Mouse (Mus musculus) heart, embryonic 14.5 days (tissue): Measurements from ENCODE around the gene Rftn1. TPM values are rescaled to one million over a fixed set of nuclear protein-coding genes. Genes with fewer than 3 reads are reported as not detected.

ENCODE experiments used
- ATAC-seq: fragments of 200-750 bp; cut with Nextera tagmentation; 2 replicates; pipeline ENCODE4 v1.8.0; 2017; ENCODE audit warnings: low read depth, moderate TSS enrichment; ENCODE audit not compliant: insufficient number of reproducible peaks, insufficient read depth, low FRiP score
- H3K27ac ChIP-seq, 2 experiments: fragments of 200-500 bp in 1 of 2; fragments of 300-500 bp in 1 of 2; sonication (generic) in 1 of 2; replicated peaks in 1 of 2; 2 replicates each; pipeline ENCODE4 v1.5.1; 2012 to 2014; ENCODE audit warnings: low read depth in 2 of 2, low read length in 2 of 2, control low read depth in 1 of 2, mild to moderate bottlenecking in 1 of 2, mixed read lengths in 1 of 2; ENCODE audit not compliant: control insufficient read depth in 1 of 2, insufficient read depth in 1 of 2
- H3K27me3 ChIP-seq: fragments of 300-500 bp; sonication (generic); 2 replicates; pipeline ENCODE4 v1.6.1; 2014; ENCODE audit warnings: mild to moderate bottlenecking, low read length, control low read depth; ENCODE audit not compliant: control insufficient read depth, insufficient read depth
- H3K36me3 ChIP-seq: fragments of 300-500 bp; sonication (generic); 2 replicates; pipeline ENCODE4 v1.6.1; 2014; ENCODE audit warnings: mild to moderate bottlenecking, control low read depth, low read length, mixed read lengths; ENCODE audit not compliant: control insufficient read depth, insufficient read depth
- H3K4me1 ChIP-seq, 2 experiments: fragments of 200-500 bp in 1 of 2; fragments of 300-500 bp in 1 of 2; sonication (generic) in 1 of 2; 2 replicates each; pipeline ENCODE4 v1.6.1; 2012 to 2014; ENCODE audit warnings: low read length in 2 of 2, control low read depth in 1 of 2, mixed read lengths in 1 of 2; ENCODE audit not compliant: control insufficient read depth in 2 of 2, insufficient read depth in 2 of 2
- H3K4me2 ChIP-seq: fragments of 300-500 bp; sonication (generic); 2 replicates; pipeline ENCODE4 v1.6.1; 2014; ENCODE audit warnings: mild to moderate bottlenecking, low read length
- H3K4me3 ChIP-seq, 2 experiments: fragments of 200-500 bp in 1 of 2; fragments of 300-500 bp in 1 of 2; sonication (generic) in 1 of 2; 2 replicates each; pipeline ENCODE4 v1.5.1; 2012 to 2014; ENCODE audit warnings: low read length in 2 of 2, mild to moderate bottlenecking in 2 of 2, control low read depth in 1 of 2, low read depth in 1 of 2, moderate library complexity in 1 of 2; ENCODE audit not compliant: control insufficient read depth in 1 of 2, insufficient read depth in 1 of 2
- H3K9ac ChIP-seq: fragments of 300-500 bp; sonication (generic); 2 replicates; pipeline ENCODE4 v1.6.1; 2014; ENCODE audit warnings: mild to moderate bottlenecking, low read length
- H3K9me3 ChIP-seq: fragments of 300-500 bp; sonication (generic); 2 replicates; pipeline ENCODE4 v1.6.1; 2016; ENCODE audit warnings: low read length, control low read depth; ENCODE audit not compliant: control insufficient read depth
- WGBS: fragments of 180-500 bp; shearing (Covaris S2); extraction: QIAGEN DNeasy Blood & Tissue Kit; methylation state at CpG from one replicate; pipeline ENCODE4 v1.1.7; 2014; 5-methylcytosine and 5-hydroxymethylcytosine counted together
- polyA plus RNA-seq: library from polyadenylated mRNA; unstranded; fragments of >200 nt; fragmentation: Nextera tagmentation; extraction: Ambion mirVana; gene quantifications from 2 replicates; pipeline ENCODE4 v1.2.1, GENCODE M21; 2014

Gene Rftn1
- polyA plus RNA-seq, 1 experiment from 2014 or later, result 26.2 TPM

- H3K9me3 ChIP-seq, result 0 out of 2 replicates have a peak, but pooled peaks cover 2% of the 10 kb centered on the region
- no peaks in the 10 kb centered on the region for H3K27me3 ChIP-seq
- 83% methylated on average over 6 of the region's 6 CpGs for WGBS
- H3K9ac ChIP-seq, result no peak overlapping the region
- H3K36me3 ChIP-seq, result no peaks in the 10 kb centered on the region
- H3K4me1 ChIP-seq, result no peaks in the 10 kb centered on the region
- H3K4me3 ChIP-seq, result no peak overlapping the region
- H3K4me2 ChIP-seq, result no peak overlapping the region
- no peak for ATAC-seq
- H3K27ac ChIP-seq, result no peak overlapping the region
These were observed 226.0 kb downstream of the Rftn1 start for GRCm38 (mm10) chr17:49964471-49964870.

- no peaks in the 10 kb centered on the region for H3K36me3 ChIP-seq
- no peak overlapping the region for H3K4me3 ChIP-seq
- no peak overlapping the region for H3K9ac ChIP-seq
- H3K9me3 ChIP-seq, result 0 out of 2 replicates have a peak, but pooled peaks cover 4% of the 10 kb centered on the region
- H3K4me1 ChIP-seq, result no peaks in the 10 kb centered on the region
- H3K27ac ChIP-seq, result no peak overlapping the region
- ATAC-seq, result no peak
- H3K27me3 ChIP-seq, result no peaks in the 10 kb centered on the region
- no peak overlapping the region for H3K4me2 ChIP-seq
These were observed 231.5 kb downstream of the Rftn1 start for GRCm38 (mm10) chr17:49959021-49959420.

- Histone ChIP-seq H3K4me2 (peak overlapping the region; percentile 60), H3K27me3 (no peaks in the 10 kb centered on the region), H3K9me3 (no peaks in the 10 kb centered on the region), H3K9ac (peak overlapping the region; percentile 55), H3K4me1 (peaks cover 2 to 8% of the 10 kb centered on the region in 2 experiments; a peak in 3 of 4 replicates), H3K36me3 (no peaks in the 10 kb centered on the region), H3K27ac (peak overlapping the region; percentile 74 to 80), H3K4me3 (peak overlapping the region; percentile 24 to 29)
- ATAC-seq, result no peak; the same call in 1 of the 2 replicates
- 31% methylated on average over 22 of the region's 22 CpGs for WGBS
These were observed 238.4 kb downstream of the Rftn1 start for GRCm38 (mm10) chr17:49951856-49952607.

- WGBS, result 6% methylated on average over 7 of the region's 7 CpGs
- peak overlapping the region in 1 of 2 experiments; percentile 24; a peak in 2 of 4 replicates for H3K4me3 ChIP-seq
- peak overlapping the region; percentile 60 for H3K4me2 ChIP-seq
- H3K4me1 ChIP-seq, result peaks cover 2 to 8% of the 10 kb centered on the region in 2 experiments; a peak in 3 of 4 replicates
- H3K27me3 ChIP-seq, result no peaks in the 10 kb centered on the region
- H3K9ac ChIP-seq, result peak overlapping the region; percentile 55; the same call in 1 of the 2 replicates
- H3K36me3 ChIP-seq, result no peaks in the 10 kb centered on the region
- H3K9me3 ChIP-seq, result no peaks in the 10 kb centered on the region
- peak overlapping the region in 1 of 2 experiments; percentile 74; a peak in 3 of 4 replicates for H3K27ac ChIP-seq
- ATAC-seq, result no peak
These were observed 239.0 kb downstream of the Rftn1 start for GRCm38 (mm10) chr17:49951491-49951855.

GRCm38 (mm10) chr17:49942674-49943073 is 247.8 kb downstream of the Rftn1 start:
- Histone ChIP-seq H3K4me2 (no peak overlapping the region), H3K27ac (no peak overlapping the region), H3K36me3 (no peaks in the 10 kb centered on the region), H3K27me3 (no peaks in the 10 kb centered on the region), H3K4me1 (no peaks in the 10 kb centered on the region), H3K9ac (no peak overlapping the region), H3K4me3 (no peak overlapping the region), H3K9me3 (no peaks in the 10 kb centered on the region)
- 63% methylated on average over 6 of the region's 6 CpGs for WGBS
- ATAC-seq, result no peak

Other genes starting within 250 kb of the Rftn1 start
- gene Dazl, start 103.0 kb upstream of the Rftn1 start, polyA plus RNA-seq, result 0.09 and 0.58 TPM in 2 replicates